Mouse (Mus musculus) layer of hippocampus, postnatal 25 days (tissue): ENCODE results near the gene Gipc3. TPM values are rescaled to one million over a fixed set of nuclear protein-coding genes. Genes with fewer than 3 reads are reported as not detected.

ENCODE experiments used
- DNase-seq, 2 experiments: peaks; one replicate each; pipeline ENCODE4 v3.0.0; 2022; ENCODE audit warnings: mixed read lengths in 2 of 2, low spot score in 1 of 2; ENCODE audit errors: extremely low spot score in 1 of 2
- total RNA-seq, 2 experiments: library from RNA; stranded (reverse); gene quantifications; 2 replicates each; pipeline ENCODE4 v1.2.3; 2021

Gene Gipc3
- total RNA-seq, 2 experiments from 2014 or later = 1.6 to 1.9 TPM

DNA sequence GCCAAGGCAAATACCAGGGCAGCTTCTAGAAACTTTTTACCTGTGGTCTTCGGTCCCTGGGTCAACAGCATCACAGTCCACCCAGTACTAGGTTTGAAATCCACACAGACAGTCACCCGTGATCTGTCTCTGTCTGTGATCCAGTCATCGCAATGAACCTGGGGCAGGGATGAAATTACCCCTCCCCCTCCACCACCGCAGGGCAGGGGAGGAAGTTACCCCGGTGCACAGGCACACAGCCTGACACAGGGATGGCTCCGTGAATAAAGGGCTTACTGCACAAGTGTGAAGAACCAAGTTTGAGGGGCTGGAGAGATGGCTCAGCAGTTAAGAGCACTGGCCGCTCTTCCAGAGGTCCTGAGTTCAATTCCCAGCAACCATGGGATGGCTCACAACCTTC lies 39.3 kb downstream of the Gipc3 start:
- DNase-seq = no peak

DNA sequence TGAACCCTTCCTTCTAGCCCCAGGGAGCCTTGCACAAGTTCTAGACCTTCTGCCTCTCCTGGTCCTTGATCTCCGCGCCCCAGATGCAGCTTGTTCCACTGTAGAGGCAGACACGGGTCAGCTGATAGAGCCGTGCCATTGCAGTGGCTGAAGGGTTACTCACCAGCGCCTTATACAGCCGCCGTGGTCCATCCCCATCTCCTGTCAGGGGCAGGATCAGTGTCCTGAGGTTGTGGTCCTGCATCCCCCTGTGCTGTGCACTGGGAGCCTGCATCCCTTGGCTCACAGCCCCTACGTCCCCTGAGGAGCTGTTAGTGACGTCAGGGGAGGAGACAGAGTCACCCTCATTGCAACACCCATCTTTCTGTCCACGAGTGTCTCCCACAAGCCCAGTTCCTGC lies 39.8 kb downstream of the Gipc3 start:
- DNase-seq = no peak

GRCm38 (mm10) chr10:81302781-81303218 lies 40.3 kb downstream of the Gipc3 start:
- DNase-seq = no peak

GRCm38 (mm10) chr10:81302288-81302687 lies 40.8 kb downstream of the Gipc3 start:
- no peak for DNase-seq

GRCm38 (mm10) chr10:81301321-81301720 lies 41.7 kb downstream of the Gipc3 start:
- no peak for DNase-seq

DNA sequence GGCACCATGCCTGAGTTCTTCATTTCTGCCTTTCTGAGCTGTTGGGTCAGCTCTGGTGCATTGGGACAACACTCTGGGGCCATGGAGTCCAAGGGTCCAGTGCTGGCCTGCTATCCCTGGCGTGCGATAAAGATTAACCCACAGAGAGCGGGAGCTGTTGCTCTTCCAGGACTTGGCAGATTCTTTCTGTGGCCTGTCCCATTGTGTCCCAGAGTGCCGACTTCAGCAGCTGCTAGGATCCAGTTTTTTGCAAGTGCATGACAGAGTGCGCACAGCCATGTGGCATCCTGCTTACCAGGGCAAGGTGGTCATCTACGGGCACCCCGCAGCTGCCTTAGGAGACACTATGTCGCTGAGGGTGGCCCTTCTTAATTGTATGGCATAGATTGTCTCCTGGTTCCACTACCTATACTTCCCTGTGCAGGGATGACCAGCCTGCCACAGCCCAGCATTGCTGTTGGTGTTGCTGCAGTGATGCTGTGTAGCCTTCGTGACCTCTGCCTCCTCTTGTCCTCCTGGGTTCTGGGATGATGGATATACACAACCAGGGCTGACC lies 42.6 kb downstream of the Gipc3 start:
- no peak for DNase-seq

DNA sequence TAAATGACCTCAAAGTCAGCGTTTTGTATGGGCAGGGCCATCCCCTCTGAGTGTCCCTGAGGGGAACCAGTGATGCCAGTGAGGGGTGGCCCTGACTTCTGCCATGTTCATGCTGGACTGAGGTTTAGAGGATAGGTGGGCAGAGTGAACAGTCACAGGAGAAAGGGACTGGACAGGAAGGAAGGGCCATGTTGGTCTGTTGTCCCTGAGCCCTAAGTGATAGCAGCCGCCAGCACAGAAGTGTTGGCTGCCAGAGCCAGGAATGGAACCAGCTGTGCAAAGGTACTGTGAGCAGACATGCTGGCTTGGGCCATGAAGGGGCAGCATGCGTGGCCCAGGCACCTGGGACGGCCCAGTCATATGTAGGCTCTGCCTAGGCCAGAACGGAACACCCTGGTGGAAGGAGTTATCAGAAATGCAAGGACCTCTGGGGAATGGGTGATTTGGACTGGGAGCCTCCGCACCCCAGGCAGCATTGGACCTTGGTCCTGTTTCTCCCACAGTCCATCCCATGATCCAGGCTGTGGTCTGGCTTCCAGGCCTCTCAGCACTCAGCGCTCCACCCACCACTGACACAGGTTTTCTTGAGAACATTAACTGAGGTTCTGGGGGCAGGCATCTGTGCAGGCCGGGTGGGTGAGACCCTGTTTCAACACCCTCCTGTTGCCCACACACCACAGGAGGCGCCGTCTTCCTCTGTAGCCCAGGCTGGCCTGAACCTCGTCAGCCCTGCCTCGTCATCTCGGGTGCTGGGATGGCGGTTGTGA lies 43.3 kb downstream of the Gipc3 start:
- DNase-seq = no peak

DNA sequence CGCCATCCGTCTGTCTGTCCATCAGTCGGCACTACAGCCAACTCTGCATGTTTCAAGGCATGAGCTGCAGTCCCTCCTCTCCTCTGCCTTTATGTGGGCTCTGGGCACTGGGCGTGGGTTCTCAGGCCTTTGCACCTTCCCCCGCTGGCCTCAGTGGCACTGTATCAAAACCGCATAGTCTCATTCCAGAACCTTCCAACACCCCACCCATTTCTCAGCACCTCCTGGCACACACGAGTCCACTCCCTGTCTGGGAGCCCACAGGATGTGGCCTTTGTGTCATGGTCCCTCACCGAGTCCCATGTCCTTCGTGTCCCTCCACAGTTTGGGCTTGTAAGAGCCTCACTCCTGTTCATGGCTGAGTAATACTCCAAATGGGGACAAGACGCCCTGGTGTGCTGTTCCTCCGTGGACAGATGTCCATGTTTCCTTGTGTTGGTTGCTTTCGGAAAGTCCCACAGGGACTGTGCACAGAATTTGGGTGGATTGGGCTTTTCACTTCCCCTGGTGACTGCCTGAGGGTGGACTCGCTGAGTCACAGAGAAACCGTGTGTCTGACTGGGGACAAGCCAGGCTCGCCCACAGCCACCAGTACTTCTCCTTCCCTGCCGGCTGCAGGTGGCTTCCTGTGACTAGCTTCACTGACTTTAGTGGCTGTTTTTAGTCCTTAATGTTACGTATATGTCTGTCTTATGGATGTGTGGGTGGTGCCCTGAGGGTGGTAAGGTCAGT lies 44.5 kb downstream of the Gipc3 start:
- no peak for DNase-seq

DNA sequence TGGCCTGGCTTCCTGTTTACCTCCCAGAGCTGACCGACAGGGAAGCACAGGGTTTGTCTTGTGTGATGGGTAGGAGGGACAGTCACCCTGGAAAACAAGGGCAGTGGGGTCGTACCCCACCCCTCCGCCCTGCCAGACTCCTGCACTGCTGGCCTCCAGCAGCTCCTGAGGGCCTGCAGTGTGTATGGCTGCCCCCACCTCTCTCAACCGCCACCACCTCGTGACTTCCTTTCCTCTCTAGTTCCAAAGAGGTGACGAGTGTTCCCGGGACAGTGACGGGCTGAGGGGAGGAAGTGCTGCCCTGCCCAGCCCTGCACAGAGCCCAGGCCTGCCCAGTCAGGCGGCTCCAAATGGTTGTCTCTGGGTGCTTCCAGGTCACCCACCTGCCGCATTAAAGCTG lies 45.2 kb downstream of the Gipc3 start:
- DNase-seq = no peak

- DNase-seq = no peak
Observed at GRCm38 (mm10) chr10:81297246-81297645, 45.8 kb downstream of the Gipc3 start.

- no peak for DNase-seq
Observed at GRCm38 (mm10) chr10:81295185-81295584, 47.9 kb downstream of the Gipc3 start.

- DNase-seq = no peak
Observed at GRCm38 (mm10) chr10:81294442-81294841, 48.6 kb downstream of the Gipc3 start.

DNA sequence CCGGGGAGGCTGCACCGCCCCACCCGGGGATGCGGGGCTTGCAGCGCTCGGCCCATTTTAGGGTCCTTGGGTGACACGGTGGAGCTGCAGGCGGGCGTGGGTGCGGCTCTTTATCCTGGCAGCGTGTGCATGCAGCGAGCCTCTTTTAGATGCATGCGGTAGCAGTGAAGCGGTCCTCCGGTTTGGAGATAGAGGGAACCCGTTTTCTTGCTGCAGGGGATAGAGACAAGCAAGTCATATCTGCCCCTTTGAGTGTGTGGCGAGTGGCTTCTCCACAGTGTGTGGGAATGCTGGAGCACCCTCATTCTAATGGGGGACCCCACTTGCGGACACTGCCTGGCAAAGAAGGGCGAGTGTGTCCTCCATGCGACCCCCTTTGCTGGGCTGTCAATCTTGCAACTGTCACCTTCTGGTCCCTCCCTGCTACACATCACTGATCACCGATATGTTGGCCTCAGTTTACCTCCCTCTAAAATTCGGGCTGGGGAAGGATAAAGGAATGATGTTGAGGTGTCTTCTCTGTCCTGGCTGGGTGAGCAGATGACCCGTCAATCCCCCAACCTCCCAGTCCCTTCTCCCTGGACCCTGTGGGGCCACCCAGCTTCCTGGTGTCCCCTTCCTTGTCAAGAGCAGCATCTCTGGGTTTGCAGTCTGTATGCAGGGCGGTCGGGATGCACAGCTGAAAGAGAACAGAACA lies 49.6 kb downstream of the Gipc3 start:
- no peak for DNase-seq

- peak; percentile 97 to 98 for DNase-seq
Observed at GRCm38 (mm10) chr10:81292554-81293333, 50.3 kb downstream of the Gipc3 start, which contains the start of gene Pip5k1c. Gene Pip5k1c (plus strand): TSS chr10:81292963.

- DNase-seq = no peak
Observed at GRCm38 (mm10) chr10:81291511-81292104, 51.5 kb downstream of the Gipc3 start, which contains the start of gene Tjp3. Gene Tjp3 (minus strand): TSS chr10:81291581.

- DNase-seq = no peak
Observed at GRCm38 (mm10) chr10:81290698-81291460, 52.2 kb downstream of the Gipc3 start.

DNA sequence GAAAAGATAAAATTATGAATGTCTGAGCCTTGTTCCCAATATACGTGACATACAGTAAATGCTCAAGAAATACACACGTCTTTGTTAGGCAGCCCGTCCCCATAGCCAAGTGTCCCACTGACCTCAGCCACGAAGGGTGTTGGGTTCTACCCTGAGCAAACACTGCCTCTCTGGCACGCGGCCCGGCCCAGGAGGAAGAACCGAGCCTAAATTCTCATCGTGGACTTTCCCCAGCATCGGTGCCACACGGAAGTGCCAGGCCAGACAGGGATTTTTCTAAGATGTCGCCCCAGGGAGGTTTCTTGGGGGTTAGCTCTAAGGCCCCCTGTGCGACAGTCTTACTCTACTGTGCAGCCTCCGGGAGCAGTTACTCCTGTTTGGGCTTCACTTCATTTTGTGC lies 53.3 kb downstream of the Gipc3 start:
- no peak for DNase-seq

DNA sequence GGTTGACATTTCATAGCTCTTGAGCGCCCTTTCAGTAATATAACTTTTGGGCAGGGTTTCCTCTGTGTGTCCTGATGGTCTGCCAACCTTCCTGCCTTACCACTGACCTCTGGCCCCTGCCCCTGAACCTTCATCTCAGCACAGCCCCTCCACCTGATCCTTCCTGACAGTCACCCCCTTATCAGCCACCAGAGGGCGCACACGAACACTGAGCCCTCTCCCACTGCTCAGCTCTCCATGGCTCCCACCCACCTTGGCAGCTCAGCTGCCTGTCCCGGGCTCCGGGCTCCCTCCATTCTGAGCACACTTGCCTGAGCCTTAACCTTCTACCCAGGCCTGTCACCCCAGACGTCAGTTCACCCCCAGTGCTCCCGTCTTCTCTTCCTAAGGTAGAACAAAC lies 53.8 kb downstream of the Gipc3 start:
- peak in 1 of 2 experiments; percentile 62 for DNase-seq

DNA sequence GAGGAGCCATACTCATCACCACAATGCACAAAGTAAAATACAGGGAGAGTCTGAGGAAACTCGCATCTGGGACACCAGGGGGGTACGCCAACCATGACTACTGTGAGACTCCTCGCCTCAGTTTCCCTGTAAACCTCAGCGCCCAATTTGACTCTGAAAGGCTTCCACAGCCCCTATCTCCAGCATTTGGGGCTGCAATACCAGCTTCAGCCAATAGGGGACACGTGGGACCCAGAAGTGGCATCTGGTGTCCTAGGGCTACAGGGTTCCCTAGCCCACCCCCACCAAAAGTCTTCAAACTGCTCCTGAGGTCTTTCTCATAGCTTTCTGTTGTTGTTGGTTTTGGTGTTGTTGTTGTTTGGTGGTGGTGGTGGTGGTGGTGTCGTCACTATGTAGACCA lies 54.5 kb downstream of the Gipc3 start:
- peak in 1 of 2 experiments; percentile 68 for DNase-seq
